In the genomic region with DNA sequence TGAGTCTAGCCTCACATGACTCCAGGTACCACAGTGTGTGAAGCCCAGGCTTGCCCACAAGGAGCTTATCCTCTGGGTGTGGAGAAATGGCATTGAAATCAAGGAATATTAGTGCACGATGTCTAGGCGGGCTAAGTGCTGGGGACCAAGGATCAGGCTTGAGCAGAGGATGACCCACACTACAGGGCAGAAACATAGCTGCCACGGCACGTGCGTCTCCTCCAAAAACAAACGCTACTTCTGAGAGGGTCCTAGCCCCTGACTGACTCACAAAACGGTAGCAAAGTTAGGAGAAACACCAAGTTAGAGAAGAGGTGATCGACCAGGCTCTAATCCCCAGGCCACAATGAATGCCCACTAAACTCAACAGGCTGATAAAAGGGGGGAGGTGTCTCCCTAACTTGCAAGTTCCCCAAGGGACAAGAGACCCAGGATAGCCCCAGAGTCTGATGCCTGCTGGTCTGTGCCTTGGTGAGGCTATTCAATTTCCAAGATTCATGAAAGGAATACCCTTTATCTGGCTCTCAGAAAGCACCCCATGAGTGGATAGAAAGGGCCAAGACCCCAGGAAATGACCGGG, we compare ENCODE assay signal across 9 mouse cellular contexts. TPM values are rescaled to one million over a fixed set of nuclear protein-coding genes. Genes with fewer than 3 reads are reported as not detected.
DNase-seq lines count a peak whose midpoint lies in the region; ATAC-seq lines count a peak whose summit lies in the region.
"Had no signal": no experiment of that assay in that cellular context is flagged by ENCODE, and none has a peak within 500 bp of the region (broad histone marks: within the 10 kb centered on the region; RNA-seq: fewer than 3 reads in every experiment).

No protein-coding gene starts in this region.

- H3K9me3 ChIP-seq in kidney, embryonic 14.5 days (ENCODE audit: control insufficient read depth, low read length) = no peaks in the 10 kb centered on the region
- no peaks in the 10 kb centered on the region for H3K9me3 ChIP-seq in embryonic facial prominence, embryonic 10.5 days
- H3K9me3 ChIP-seq in hindbrain, embryonic 16.5 days (ENCODE audit: control insufficient read depth, low read length) = no peaks in the 10 kb centered on the region
- H3K9me3 ChIP-seq in midbrain, embryonic 16.5 days (replicated peaks; ENCODE audit: control insufficient read depth, low read length, poor library complexity, severe bottlenecking) = no peaks in the 10 kb centered on the region

- H3K27ac ChIP-seq in kidney, embryonic 14.5 days (ENCODE audit: low read depth, low read length) = peak overlapping the region; percentile 78
- H3K27ac ChIP-seq in embryonic facial prominence, embryonic 10.5 days (replicated peaks) = peak overlapping the region; percentile 96
- H3K27ac ChIP-seq in hindbrain, embryonic 16.5 days (ENCODE audit: low read depth, low read length) = no peak overlapping the region
- peak overlapping the region; percentile 50 for H3K27ac ChIP-seq in midbrain, embryonic 16.5 days (ENCODE audit: low read length)

- H3K36me3 ChIP-seq in kidney, embryonic 14.5 days (ENCODE audit: control insufficient read depth, insufficient read depth, low read length) = peaks cover 9% of the 10 kb centered on the region; the same call in 1 of the 2 replicates
- peaks cover 29% of the 10 kb centered on the region for H3K36me3 ChIP-seq in embryonic facial prominence, embryonic 10.5 days (replicated peaks)
- H3K36me3 ChIP-seq in hindbrain, embryonic 16.5 days (ENCODE audit: control insufficient read depth, insufficient read depth, low read length) = no peaks in the 10 kb centered on the region
- H3K36me3 ChIP-seq in midbrain, embryonic 16.5 days (ENCODE audit: control insufficient read depth, insufficient read depth, low read length) = no peaks in the 10 kb centered on the region

- DNase-seq in kidney, postnatal 14 days = no peak
- DNase-seq in embryonic facial prominence, embryonic 10.5 days (ENCODE audit: low spot score) = no peak
- DNase-seq in thymus, postnatal 36 days = no peak
- DNase-seq in frontal cortex, postnatal 25 days (ENCODE audit: low spot score in 2 of 2) = no peak
- no peak for DNase-seq in frontal cortex, postnatal 10 days (ENCODE audit: low spot score in 2 of 2)

- peak overlapping the region; percentile 61 for H3K4me3 ChIP-seq in kidney, embryonic 14.5 days (ENCODE audit: low read length)
- peak overlapping the region; percentile 73 for H3K4me3 ChIP-seq in embryonic facial prominence, embryonic 10.5 days
- peak overlapping the region; percentile 63 for H3K4me3 ChIP-seq in hindbrain, embryonic 16.5 days (ENCODE audit: low read length)
- peak overlapping the region; percentile 64 for H3K4me3 ChIP-seq in midbrain, embryonic 16.5 days (ENCODE audit: low read depth, low read length)

- H3K27me3 ChIP-seq in kidney, embryonic 14.5 days (ENCODE audit: control insufficient read depth, insufficient read depth, low read length) = no peaks in the 10 kb centered on the region
- H3K27me3 ChIP-seq in embryonic facial prominence, embryonic 10.5 days (replicated peaks; ENCODE audit: low read depth, poor library complexity, severe bottlenecking) = no peaks in the 10 kb centered on the region
- H3K27me3 ChIP-seq in hindbrain, embryonic 16.5 days (replicated peaks; ENCODE audit: control insufficient read depth, insufficient read depth, low read length) = no peaks in the 10 kb centered on the region
- no peaks in the 10 kb centered on the region for H3K27me3 ChIP-seq in midbrain, embryonic 16.5 days (ENCODE audit: control insufficient read depth, insufficient read depth, low read depth, low read length)

- H3K9ac ChIP-seq in kidney, embryonic 14.5 days (ENCODE audit: low read depth, low read length) = peak overlapping the region; percentile 83
- peak overlapping the region; percentile 84 for H3K9ac ChIP-seq in hindbrain, embryonic 16.5 days (ENCODE audit: low read depth, low read length)
- H3K9ac ChIP-seq in midbrain, embryonic 16.5 days (ENCODE audit: low read depth, low read length) = peak overlapping the region; percentile 84

- H3K4me2 ChIP-seq in kidney, embryonic 14.5 days (replicated peaks; ENCODE audit: low read depth, low read length) = peak overlapping the region; percentile 67
- peak overlapping the region; percentile 95 for H3K4me2 ChIP-seq in hindbrain, embryonic 16.5 days (ENCODE audit: low read length)
- H3K4me2 ChIP-seq in midbrain, embryonic 16.5 days (ENCODE audit: low read length) = peak overlapping the region; percentile 90

- 21% methylated on average over 9 of the region's 9 CpGs for WGBS in kidney, embryonic 14.5 days
- WGBS in embryonic facial prominence, embryonic 10.5 days = 29% methylated on average over 9 of the region's 9 CpGs
- 33% methylated on average over 9 of the region's 9 CpGs for WGBS in hindbrain, embryonic 16.5 days
- WGBS in midbrain, embryonic 16.5 days = 25% methylated on average over 9 of the region's 9 CpGs

- peaks cover 7% of the 10 kb centered on the region; the same call in 1 of the 2 replicates for H3K4me1 ChIP-seq in kidney, embryonic 14.5 days (ENCODE audit: control insufficient read depth, insufficient read depth, low read length)
- peaks cover 28% of the 10 kb centered on the region for H3K4me1 ChIP-seq in embryonic facial prominence, embryonic 10.5 days
- H3K4me1 ChIP-seq in hindbrain, embryonic 16.5 days (ENCODE audit: control insufficient read depth, insufficient read depth, low read depth, low read length) = peaks cover 1% of the 10 kb centered on the region; the same call in 1 of the 2 replicates
- H3K4me1 ChIP-seq in midbrain, embryonic 16.5 days (ENCODE audit: control insufficient read depth, insufficient read depth, low read length) = peaks cover 3% of the 10 kb centered on the region; the same call in 1 of the 2 replicates

- ATAC-seq in kidney, embryonic 14.5 days (ENCODE audit: low FRiP score, low TSS enrichment) = no peak
- ATAC-seq in hindbrain, embryonic 16.5 days = no peak
- ATAC-seq in midbrain, embryonic 16.5 days = no peak
- ATAC-seq: Patski had no signal

RNA-seq across cellular contexts. Expression of a gene that starts 0.8 kb away (rescaled TPM):
- 107 and 146 TPM in 2 replicates for polyA plus RNA-seq in kidney, embryonic 14.5 days (2014; fragmentation: Nextera tagmentation; extraction: Ambion mirVana)
- 145 and 159 TPM in 2 replicates for polyA plus RNA-seq in embryonic facial prominence, embryonic 10.5 days (2016; fragmentation: Nextera tagmentation; extraction: Ambion mirVana)
- 22.9 and 23.2 TPM in 2 replicates for polyA plus RNA-seq in hindbrain, embryonic 16.5 days (2015; fragmentation: Nextera tagmentation; extraction: Ambion mirVana)
- 16.8 and 18.3 TPM in 2 replicates for polyA plus RNA-seq in midbrain, embryonic 16.5 days (2015; fragmentation: Nextera tagmentation; extraction: Ambion mirVana)

RNA-seq across cellular contexts. Expression of a gene that starts 4.5 kb away (rescaled TPM):
- polyA plus RNA-seq in kidney, embryonic 14.5 days (2014; fragmentation: Nextera tagmentation; extraction: Ambion mirVana) = 24.6 and 35.1 TPM in 2 replicates
- 29.1 and 30.1 TPM in 2 replicates for polyA plus RNA-seq in embryonic facial prominence, embryonic 10.5 days (2016; fragmentation: Nextera tagmentation; extraction: Ambion mirVana)
- 45.6 and 45.7 TPM in 2 replicates for polyA plus RNA-seq in hindbrain, embryonic 16.5 days (2015; fragmentation: Nextera tagmentation; extraction: Ambion mirVana)
- 38.2 and 41.3 TPM in 2 replicates for polyA plus RNA-seq in midbrain, embryonic 16.5 days (2015; fragmentation: Nextera tagmentation; extraction: Ambion mirVana)

RNA-seq across cellular contexts. Expression of a gene that starts 18.5 kb away (rescaled TPM):
- 2.5 and 2.6 TPM in 2 replicates for polyA plus RNA-seq in kidney, embryonic 14.5 days (2014; fragmentation: Nextera tagmentation; extraction: Ambion mirVana)
- polyA plus RNA-seq in embryonic facial prominence, embryonic 10.5 days (2016; fragmentation: Nextera tagmentation; extraction: Ambion mirVana) = 1.2 TPM in 2 replicates
- polyA plus RNA-seq in hindbrain, embryonic 16.5 days (2015; fragmentation: Nextera tagmentation; extraction: Ambion mirVana) = 4.0 and 4.2 TPM in 2 replicates
- 3.8 and 3.9 TPM in 2 replicates for polyA plus RNA-seq in midbrain, embryonic 16.5 days (2015; fragmentation: Nextera tagmentation; extraction: Ambion mirVana)

RNA-seq across cellular contexts. Expression of a gene that starts 25.3 kb away (rescaled TPM):
- 15.0 and 24.2 TPM in 2 replicates for polyA plus RNA-seq in kidney, embryonic 14.5 days (2014; fragmentation: Nextera tagmentation; extraction: Ambion mirVana)
- polyA plus RNA-seq in embryonic facial prominence, embryonic 10.5 days (2016; fragmentation: Nextera tagmentation; extraction: Ambion mirVana) = 24.5 and 25.3 TPM in 2 replicates
- polyA plus RNA-seq in hindbrain, embryonic 16.5 days (2015; fragmentation: Nextera tagmentation; extraction: Ambion mirVana) = 12.8 and 23.0 TPM in 2 replicates
- polyA plus RNA-seq in midbrain, embryonic 16.5 days (2015; fragmentation: Nextera tagmentation; extraction: Ambion mirVana) = 25.8 and 30.1 TPM in 2 replicates

RNA-seq across cellular contexts. Expression of a gene that starts 28.7 kb away (rescaled TPM):
- 225 and 241 TPM in 2 replicates for polyA plus RNA-seq in kidney, embryonic 14.5 days (2014; fragmentation: Nextera tagmentation; extraction: Ambion mirVana)
- polyA plus RNA-seq in embryonic facial prominence, embryonic 10.5 days (2016; fragmentation: Nextera tagmentation; extraction: Ambion mirVana) = 289 and 299 TPM in 2 replicates
- 188 and 195 TPM in 2 replicates for polyA plus RNA-seq in hindbrain, embryonic 16.5 days (2015; fragmentation: Nextera tagmentation; extraction: Ambion mirVana)
- polyA plus RNA-seq in midbrain, embryonic 16.5 days (2015; fragmentation: Nextera tagmentation; extraction: Ambion mirVana) = 161 and 172 TPM in 2 replicates
